Mouse (Mus musculus) cortical plate, adult 2 months (tissue): ENCODE data around the gene Tppp. TPM values are rescaled to one million over a fixed set of nuclear protein-coding genes. Genes with fewer than 3 reads are reported as not detected.
"Not testable (repeated sequence)": the region's sequence is repeated elsewhere in the genome, so short reads cannot be mapped to it uniquely, and the experiment has no call there.

Experiments
- H3K27ac ChIP-seq: fragments of 200-500 bp; 2 replicates; pipeline ENCODE4 v1.5.1; 2012; ENCODE audit warnings: low read length, control low read depth, inconsistent platforms; ENCODE audit not compliant: insufficient read depth
- H3K4me1 ChIP-seq: fragments of 200-500 bp; 2 replicates; pipeline ENCODE4 v1.6.1; 2011; ENCODE audit warnings: low read length; ENCODE audit not compliant: control insufficient read depth, insufficient read depth
- H3K4me3 ChIP-seq: fragments of 200-500 bp; 2 replicates; pipeline ENCODE4 v1.5.1; 2011; ENCODE audit warnings: mild to moderate bottlenecking, low read length, control low read depth; ENCODE audit not compliant: insufficient read depth
- CTCF ChIP-seq: fragments of 200-500 bp; IDR thresholded peaks from 2 replicates; pipeline ENCODE4 v1.5.1; 2011; ENCODE audit warnings: mild to moderate bottlenecking, control low read depth, low read length; ENCODE audit not compliant: insufficient read depth; ENCODE audit errors: extremely low read depth
- POLR2A ChIP-seq: fragments of 200-500 bp; IDR thresholded peaks from 2 replicates; pipeline ENCODE4 v1.6.1; 2011; ENCODE audit warnings: mild to moderate bottlenecking, low read length, control low read depth; ENCODE audit not compliant: insufficient read depth; ENCODE audit errors: extremely low read depth
- polyA plus RNA-seq: library from polyadenylated mRNA; depleted of rRNA; stranded (reverse); fragments of >200 nt; gene quantifications from 2 replicates; pipeline ENCODE4 v1.2.3, GENCODE M21; 2012

The Tppp gene
- polyA plus RNA-seq, 1 experiment = 382 TPM

- TF ChIP-seq POLR2A (no peak), CTCF (no peak)
- Histone ChIP-seq H3K4me1 (no peaks in the 10 kb centered on the region), H3K27ac (no peak overlapping the region), H3K4me3 (no peak overlapping the region)
Observed at GRCm38 (mm10) chr13:73991267-73991666, 17.9 kb upstream of the Tppp start.

- Histone ChIP-seq H3K4me1 (peaks cover 4% of the 10 kb centered on the region), H3K4me3 (no peak overlapping the region), H3K27ac (no peak overlapping the region)
- no peak for TF ChIP-seq POLR2A
- TF ChIP-seq CTCF = no peak
Observed at GRCm38 (mm10) chr13:73996456-73996855, 12.8 kb upstream of the Tppp start.

GRCm38 (mm10) chr13:74000519-74000918, 8.7 kb upstream of the Tppp start:
- TF ChIP-seq POLR2A (no peak), CTCF (no peak)
- H3K4me1 ChIP-seq = peaks cover 4% of the 10 kb centered on the region
- H3K27ac ChIP-seq = no peak overlapping the region
- no peak overlapping the region for H3K4me3 ChIP-seq

GRCm38 (mm10) chr13:74000961-74001360, 8.2 kb upstream of the Tppp start:
- no peak overlapping the region for H3K27ac ChIP-seq
- peaks cover 4% of the 10 kb centered on the region for H3K4me1 ChIP-seq
- no peak overlapping the region for H3K4me3 ChIP-seq
- no peak for TF ChIP-seq POLR2A
- no peak for TF ChIP-seq CTCF

GRCm38 (mm10) chr13:74001492-74001891, 7.7 kb upstream of the Tppp start:
- Histone ChIP-seq H3K4me3 (no peak overlapping the region), H3K4me1 (peaks cover 4% of the 10 kb centered on the region), H3K27ac (no peak overlapping the region)
- TF ChIP-seq POLR2A = no peak
- TF ChIP-seq CTCF = no peak

GRCm38 (mm10) chr13:74006881-74007280, 2.3 kb upstream of the Tppp start:
- not testable (repeated sequence) for H3K4me1 ChIP-seq, H3K27ac ChIP-seq, H3K4me3 ChIP-seq

GRCm38 (mm10) chr13:74008216-74008615, 991 bp upstream of the Tppp start:
- peak overlapping the region; percentile 95; the same call in 1 of the 2 replicates for H3K4me3 ChIP-seq
- H3K27ac ChIP-seq, H3K4me1 ChIP-seq: not testable (repeated sequence)

GRCm38 (mm10) chr13:74009791-74010614, 796 bp downstream of the Tppp start:
- no peak; the same call in 1 of the 2 replicates for TF ChIP-seq POLR2A
- no peak for TF ChIP-seq CTCF
- H3K27ac ChIP-seq = peak overlapping the region; percentile 93
- peak overlapping the region; percentile 95 for H3K4me3 ChIP-seq

GRCm38 (mm10) chr13:74010678-74011077, 1.5 kb downstream of the Tppp start:
- peaks cover 10% of the 10 kb centered on the region for H3K4me1 ChIP-seq
- TF ChIP-seq POLR2A (peak; percentile 87), CTCF (no peak)
- H3K4me3 ChIP-seq = peak overlapping the region; percentile 95
- H3K27ac ChIP-seq = peak overlapping the region; percentile 93

More at GRCm38 (mm10) chr13:74009791-74010614, 796 bp downstream of the Tppp start:
- peaks cover 9% of the 10 kb centered on the region for H3K4me1 ChIP-seq

- no peak overlapping the region for H3K27ac ChIP-seq
- TF ChIP-seq CTCF = no peak
- no peak for TF ChIP-seq POLR2A
- no peak overlapping the region for H3K4me3 ChIP-seq
- H3K4me1 ChIP-seq = peaks cover 20% of the 10 kb centered on the region
Observed at GRCm38 (mm10) chr13:74015908-74016307, 6.7 kb downstream of the Tppp start.
